Mouse (Mus musculus): Measurements from ENCODE around the gene Hspb3.

The Hspb3 gene

DNA sequence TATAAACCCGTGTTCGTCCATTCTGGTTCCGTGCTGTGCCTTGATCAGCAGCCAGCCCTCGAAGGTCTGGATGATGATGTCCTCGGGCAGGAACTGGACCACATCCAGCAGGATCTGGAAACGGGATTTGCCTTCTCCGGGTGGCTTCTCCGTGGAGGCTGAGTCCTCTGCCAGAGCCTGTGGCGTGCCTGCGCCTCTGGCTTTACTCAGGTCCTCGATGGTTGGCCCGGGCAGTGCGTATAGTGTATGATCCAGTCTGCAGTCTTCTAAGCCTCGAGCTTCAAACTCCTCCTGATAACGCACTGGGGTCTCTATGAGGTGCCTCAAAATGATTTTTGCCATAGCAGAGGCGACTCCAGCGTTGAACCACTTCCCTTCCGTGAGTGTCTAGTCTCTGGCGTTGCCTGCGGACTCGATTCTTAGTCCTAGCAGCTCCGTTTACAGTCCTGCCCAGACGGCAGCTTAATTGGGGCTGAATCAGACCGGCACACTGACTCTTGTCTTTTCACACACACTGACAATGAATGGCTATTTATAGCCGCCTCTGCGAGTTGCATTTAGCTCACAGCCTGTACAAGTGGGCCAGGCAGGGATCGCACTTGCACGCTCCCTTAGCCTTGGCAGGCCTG, at the start of gene Hspb3:
Gene Hspb3, minus strand, starts transcription at position 526 of the 629 bp plus-strand sequence.
- peak in 1 of 2 experiments; percentile 27 for DNase-seq (ENCODE audit: low spot score in 2 of 2)

DNA sequence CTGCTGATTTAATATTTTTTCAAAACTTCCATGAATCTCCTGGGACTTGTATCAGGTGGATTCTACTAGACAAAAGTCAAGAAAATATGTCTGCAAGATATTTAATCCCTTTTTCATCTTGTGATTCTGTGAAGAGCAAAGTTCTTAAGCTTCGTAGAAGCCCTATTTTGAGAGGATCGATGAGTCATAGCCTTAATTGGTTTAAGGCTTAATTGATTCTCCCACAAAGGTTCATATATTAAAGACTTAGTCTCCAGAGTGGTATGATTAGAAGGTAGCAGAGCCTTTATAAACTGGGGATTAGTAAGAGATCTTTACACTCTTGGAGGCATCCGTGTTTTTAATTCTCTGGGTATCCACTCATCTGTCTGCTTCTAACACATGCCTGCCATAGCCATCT, 49.7 kb upstream of the Hspb3 start:
- DNase-seq (ENCODE audit: low spot score in 2 of 2), result no peak

- no peak for DNase-seq (ENCODE audit: low spot score in 2 of 2)
Observed at GRCm38 (mm10) chr13:113706183-113706582, 42.7 kb upstream of the Hspb3 start.

DNA sequence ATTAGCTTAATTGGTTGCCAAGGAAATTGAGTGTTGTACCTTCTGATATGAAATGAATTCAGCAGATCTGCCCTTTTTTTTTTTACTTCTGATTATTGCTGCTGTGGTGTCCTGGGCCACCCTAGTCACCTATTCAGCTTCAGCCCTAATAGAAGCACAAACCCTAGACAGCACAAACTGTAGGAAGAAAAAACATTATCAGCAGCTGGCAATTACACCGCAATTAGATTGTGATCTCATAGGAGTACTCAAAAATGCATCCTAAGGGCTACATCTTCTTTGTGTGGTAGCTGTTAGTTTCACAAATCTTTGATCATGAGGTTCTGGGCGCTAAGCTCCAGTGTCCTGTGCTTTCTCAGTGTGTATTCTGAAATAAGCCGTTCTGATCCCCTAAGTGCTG, 37.7 kb upstream of the Hspb3 start:
- DNase-seq (ENCODE audit: low spot score in 2 of 2), result no peak

GRCm38 (mm10) chr13:113699928-113700327, 36.5 kb upstream of the Hspb3 start:
- no peak for DNase-seq (ENCODE audit: low spot score in 2 of 2)

DNA sequence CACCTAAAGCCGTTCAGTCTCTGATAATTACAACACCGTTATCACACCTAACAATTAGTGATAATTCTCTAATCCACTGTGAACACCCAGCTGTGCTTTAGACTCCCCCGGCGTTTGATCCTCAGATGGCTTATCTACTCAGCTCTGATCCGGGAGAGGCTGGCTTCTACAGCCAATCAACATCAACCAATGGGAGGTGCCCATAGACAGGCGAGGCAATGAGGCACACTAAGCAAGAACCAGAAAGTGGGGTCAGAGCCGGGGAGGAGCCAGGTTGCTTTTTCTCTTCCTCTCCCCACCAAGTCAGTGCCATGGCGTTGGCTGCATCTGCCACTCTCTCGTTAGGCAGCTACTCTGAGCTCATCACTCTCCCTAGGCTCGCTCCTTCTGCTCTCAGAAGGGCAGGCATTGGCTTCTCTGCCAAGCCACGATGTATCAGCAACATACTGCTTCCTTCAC, 36.0 kb upstream of the Hspb3 start:
- no peak for DNase-seq (ENCODE audit: low spot score in 2 of 2)

DNA sequence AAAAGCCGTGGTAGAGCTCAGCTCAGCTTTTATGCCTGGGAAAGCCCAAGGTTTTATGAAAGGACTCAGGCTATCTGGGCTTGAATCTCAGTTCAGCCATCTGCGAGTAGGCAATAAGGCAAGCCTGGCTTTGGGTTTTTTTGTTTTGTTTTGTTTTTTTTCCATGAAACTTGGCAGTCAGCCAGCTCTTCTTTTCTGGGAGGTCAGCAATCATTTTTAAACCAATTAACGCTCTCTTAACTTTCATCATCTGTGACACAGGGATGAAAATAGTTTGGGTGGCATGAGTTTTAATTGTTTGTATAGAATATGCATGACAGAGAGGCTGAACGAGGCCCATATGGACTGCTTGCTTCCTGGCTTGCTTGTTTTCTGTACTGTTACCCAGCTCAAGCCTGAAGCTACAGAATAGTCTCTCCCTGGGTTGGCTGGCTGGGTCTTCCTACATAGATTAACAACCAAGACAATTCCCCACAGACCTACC, 33.4 kb upstream of the Hspb3 start:
- DNase-seq (ENCODE audit: low spot score in 2 of 2), result no peak

- peak in 1 of 2 experiments; percentile 26 for DNase-seq (ENCODE audit: low spot score in 2 of 2)
Observed at GRCm38 (mm10) chr13:113693383-113693782, 29.9 kb upstream of the Hspb3 start.

DNA sequence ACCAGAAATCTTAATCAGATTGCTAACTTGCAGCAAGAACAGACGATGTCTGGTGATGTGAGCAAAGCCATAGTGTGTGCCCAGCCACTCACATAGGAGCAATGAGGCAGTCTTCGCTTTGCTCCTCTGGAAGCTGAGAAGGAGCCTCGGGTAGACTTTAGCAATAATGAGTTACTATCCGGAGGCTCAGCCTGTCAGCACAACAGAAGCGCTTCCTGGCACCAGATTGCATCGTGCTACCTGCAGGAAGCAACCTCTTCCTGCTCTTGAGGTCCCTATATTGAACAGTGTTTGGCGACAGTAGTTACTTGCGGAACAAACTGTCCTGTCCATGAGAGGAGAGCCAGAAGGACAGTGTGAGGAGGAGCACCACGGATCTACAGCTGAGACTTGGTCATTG, 28.2 kb upstream of the Hspb3 start:
- DNase-seq (ENCODE audit: low spot score in 2 of 2), result no peak

GRCm38 (mm10) chr13:113689883-113690282, 26.4 kb upstream of the Hspb3 start:
- no peak for DNase-seq (ENCODE audit: low spot score in 2 of 2)

GRCm38 (mm10) chr13:113686691-113687121, 23.2 kb upstream of the Hspb3 start:
- no peak for DNase-seq (ENCODE audit: low spot score in 2 of 2)

GRCm38 (mm10) chr13:113682821-113683220, 19.3 kb upstream of the Hspb3 start:
- no peak for DNase-seq (ENCODE audit: low spot score in 2 of 2)

DNA sequence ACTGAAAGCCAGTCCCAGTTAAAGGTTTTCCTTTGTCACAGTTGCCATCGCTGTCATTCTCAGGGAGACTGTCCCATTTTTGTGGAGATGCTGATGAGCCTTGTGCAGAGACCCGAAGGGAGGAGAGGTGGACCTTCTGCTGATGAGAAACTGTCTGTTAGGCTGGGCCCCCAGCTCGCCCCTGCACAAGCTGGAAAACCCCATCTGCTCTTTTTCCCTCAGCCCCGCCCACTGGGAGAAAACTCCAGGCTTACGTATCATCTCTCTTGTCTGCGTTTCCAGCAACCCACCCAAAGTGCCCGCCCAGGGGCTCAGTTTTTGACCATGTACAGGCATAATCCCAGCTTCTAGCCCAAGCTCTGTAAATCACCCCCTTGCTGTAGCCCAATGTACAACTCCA, 17.2 kb upstream of the Hspb3 start:
- no peak for DNase-seq (ENCODE audit: low spot score in 2 of 2)

- DNase-seq (ENCODE audit: low spot score in 2 of 2), result peak; percentile 45 to 80
Observed at GRCm38 (mm10) chr13:113669459-113670077, 6.1 kb upstream of the Hspb3 start.

GRCm38 (mm10) chr13:113663883-113664282, 407 bp upstream of the Hspb3 start:
- DNase-seq (ENCODE audit: low spot score in 2 of 2), result no peak

DNA sequence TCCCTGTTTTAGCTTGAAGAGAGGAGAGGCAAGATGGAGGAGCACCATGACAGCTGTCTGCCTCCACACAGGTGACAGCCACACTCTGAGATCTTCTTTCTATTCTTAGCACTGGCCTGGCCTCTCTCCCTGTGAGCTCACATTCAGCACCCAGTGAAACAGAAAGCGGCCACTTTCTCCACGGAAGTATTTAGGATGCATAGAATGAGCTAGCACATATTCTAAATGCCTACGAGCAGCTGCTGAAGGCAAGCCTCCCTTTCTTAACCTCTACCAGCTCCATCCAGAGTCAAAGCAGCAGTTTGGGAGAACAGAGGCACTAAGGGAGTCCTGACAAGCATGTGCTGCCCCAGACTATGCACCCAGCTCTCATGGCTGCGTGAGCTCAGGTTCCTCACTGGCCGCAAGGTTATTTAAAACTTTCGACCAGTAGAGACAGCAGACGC, 1.6 kb downstream of the Hspb3 start:
- DNase-seq (ENCODE audit: low spot score in 2 of 2), result no peak

- no peak for DNase-seq (ENCODE audit: low spot score in 2 of 2)
Observed at GRCm38 (mm10) chr13:113660576-113661310, 2.7 kb downstream of the Hspb3 start.

- DNase-seq (ENCODE audit: low spot score in 2 of 2), result peak in 1 of 2 experiments; percentile 22
Observed at GRCm38 (mm10) chr13:113657204-113657603, 6.3 kb downstream of the Hspb3 start.

DNA sequence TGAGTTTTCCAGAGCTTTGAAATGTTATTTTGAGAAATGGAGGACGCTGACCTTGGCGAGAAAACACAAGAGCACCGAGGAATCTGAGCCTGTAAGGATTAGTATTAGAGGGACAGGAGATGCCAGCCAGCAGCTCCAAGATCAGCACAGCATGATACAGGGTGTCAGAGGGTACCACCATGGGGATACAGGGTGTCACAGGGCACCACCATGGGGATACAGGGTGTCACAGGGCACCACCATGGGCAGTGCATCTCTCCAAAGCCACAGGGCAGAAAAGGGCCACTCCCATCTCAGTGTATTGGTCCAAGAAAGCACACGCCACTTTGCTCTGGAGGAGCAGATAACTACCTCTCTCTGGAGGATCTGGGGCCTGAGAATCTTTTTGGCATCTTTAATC, 6.8 kb downstream of the Hspb3 start:
- DNase-seq (ENCODE audit: low spot score in 2 of 2), result no peak

- DNase-seq (ENCODE audit: low spot score in 2 of 2), result no peak
Observed at GRCm38 (mm10) chr13:113655511-113655910, 8.0 kb downstream of the Hspb3 start.

DNA sequence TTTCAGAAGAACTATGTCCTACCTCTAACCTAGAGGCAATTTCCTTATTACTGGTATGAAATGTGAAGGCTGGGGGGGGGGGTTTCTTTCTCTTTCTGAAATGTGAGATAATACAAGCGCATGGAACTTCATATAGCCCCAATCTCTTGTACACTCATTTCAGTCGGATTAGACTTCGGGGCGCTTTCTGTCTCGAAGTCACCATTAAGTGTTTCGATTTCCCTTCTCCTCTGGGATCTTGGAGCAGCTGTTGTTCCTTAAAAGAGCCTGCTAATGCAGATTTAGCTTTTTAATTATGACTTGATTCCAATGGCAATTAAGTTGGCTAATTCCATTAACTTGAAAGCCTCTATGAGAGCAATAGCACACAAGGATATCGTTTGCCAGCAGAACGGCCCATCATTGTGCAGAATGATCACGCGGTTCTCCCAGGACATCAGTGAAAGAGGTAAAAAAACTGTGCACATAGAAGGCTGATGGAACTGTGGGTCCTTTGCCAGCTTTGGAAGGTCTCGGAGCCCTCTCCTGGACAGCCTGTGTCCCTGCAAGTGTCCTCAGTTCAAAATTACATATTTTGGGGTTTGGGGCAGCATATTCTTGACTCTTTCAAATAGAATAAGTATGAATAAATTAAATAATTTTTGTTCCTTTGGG, 22.4 kb downstream of the Hspb3 start:
- DNase-seq (ENCODE audit: low spot score in 2 of 2), result no peak

GRCm38 (mm10) chr13:113638914-113639313, 24.6 kb downstream of the Hspb3 start:
- no peak for DNase-seq (ENCODE audit: low spot score in 2 of 2)

Data from frontal cortex, postnatal 14 days (tissue).